Mouse (Mus musculus) kidney, adult 2 months (tissue): ENCODE results near the gene Cltc.

Experiments used
- CTCF ChIP-seq: fragments of 200-500 bp; conservative IDR thresholded peaks from 2 replicates; pipeline ENCODE4 v1.5.1; 2011; ENCODE audit warnings: low read depth, mild to moderate bottlenecking, control low read depth, low read length, moderate library complexity, mixed read lengths; ENCODE audit not compliant: insufficient read depth, insufficient read length
- POLR2A ChIP-seq: fragments of 200-500 bp; IDR thresholded peaks from one replicate; pipeline ENCODE4 v1.6.1; 2011; ENCODE audit warnings: low read depth, low read length, control low read depth

GRCm38 (mm10) chr11:86757142-86757479, 254 bp downstream of the Cltc start:
- TF ChIP-seq CTCF (no peak), POLR2A (no peak)
